Mouse (Mus musculus): Measurements from ENCODE around the gene Atp7b.

The Atp7b gene

GRCm38 (mm10) chr8:22059821-22060445 lies at the start of gene Atp7b:
Atp7b (minus strand) TSS chr8:22060305.
- no peak for DNase-seq (ENCODE audit: low spot score)

- DNase-seq (ENCODE audit: low spot score), result no peak
Observed at GRCm38 (mm10) chr8:22107020-22107419, 46.9 kb upstream of the Atp7b start.

GRCm38 (mm10) chr8:22091568-22091967 lies 31.5 kb upstream of the Atp7b start:
- DNase-seq (ENCODE audit: low spot score), result no peak

GRCm38 (mm10) chr8:22089226-22089625 lies 29.1 kb upstream of the Atp7b start:
- DNase-seq (ENCODE audit: low spot score), result no peak

GRCm38 (mm10) chr8:22079313-22080007 lies 19.4 kb upstream of the Atp7b start:
- no peak for DNase-seq (ENCODE audit: low spot score)

- DNase-seq (ENCODE audit: low spot score), result no peak
Observed at GRCm38 (mm10) chr8:22061126-22061525, 1.0 kb upstream of the Atp7b start.

- DNase-seq (ENCODE audit: low spot score), result peak; percentile 95
Observed at GRCm38 (mm10) chr8:22060446-22060889, 363 bp upstream of the Atp7b start, which contains the start of gene Alg11. Alg11 (plus strand) TSS chr8:22060721.

- no peak for DNase-seq (ENCODE audit: low spot score)
Observed at GRCm38 (mm10) chr8:22059153-22059738, 859 bp downstream of the Atp7b start.

- DNase-seq (ENCODE audit: low spot score), result no peak
Observed at GRCm38 (mm10) chr8:22058368-22058767, 1.7 kb downstream of the Atp7b start.

GRCm38 (mm10) chr8:22056850-22057249 lies 3.3 kb downstream of the Atp7b start:
- DNase-seq (ENCODE audit: low spot score), result no peak

GRCm38 (mm10) chr8:22055492-22055877 lies 4.6 kb downstream of the Atp7b start:
- no peak for DNase-seq (ENCODE audit: low spot score)

GRCm38 (mm10) chr8:22054674-22055491 lies 5.2 kb downstream of the Atp7b start:
- DNase-seq (ENCODE audit: low spot score), result no peak

GRCm38 (mm10) chr8:22047699-22048464 lies 12.2 kb downstream of the Atp7b start:
- DNase-seq (ENCODE audit: low spot score), result peak; percentile 17

- DNase-seq (ENCODE audit: low spot score), result no peak
Observed at GRCm38 (mm10) chr8:22043706-22044105, 16.4 kb downstream of the Atp7b start.

- DNase-seq (ENCODE audit: low spot score), result no peak
Observed at GRCm38 (mm10) chr8:22042515-22042914, 17.6 kb downstream of the Atp7b start.

GRCm38 (mm10) chr8:22040153-22040509 lies 20.0 kb downstream of the Atp7b start:
- DNase-seq (ENCODE audit: low spot score), result no peak

GRCm38 (mm10) chr8:22039468-22040152 lies 20.5 kb downstream of the Atp7b start:
- DNase-seq (ENCODE audit: low spot score), result no peak

- no peak for DNase-seq (ENCODE audit: low spot score)
Observed at GRCm38 (mm10) chr8:22037022-22037421, 23.1 kb downstream of the Atp7b start.

- DNase-seq (ENCODE audit: low spot score), result no peak
Observed at GRCm38 (mm10) chr8:22036137-22036536, 24.0 kb downstream of the Atp7b start.

- no peak for DNase-seq (ENCODE audit: low spot score)
Observed at GRCm38 (mm10) chr8:22030990-22031389, 29.1 kb downstream of the Atp7b start.

GRCm38 (mm10) chr8:22028973-22029372 lies 31.1 kb downstream of the Atp7b start:
- no peak for DNase-seq (ENCODE audit: low spot score)
